Mouse (Mus musculus) neural tube, embryonic 12.5 days (tissue): ENCODE results near the gene Ccl11. TPM values are rescaled to one million over a fixed set of nuclear protein-coding genes. Genes with fewer than 3 reads are reported as not detected.

Experiments used
- ATAC-seq: fragments of 200-750 bp; cut with Nextera tagmentation; 2 replicates; pipeline ENCODE4 v1.8.0; 2017; ENCODE audit warnings: low read depth, mild to moderate bottlenecking, moderate TSS enrichment, moderate library complexity; ENCODE audit not compliant: low FRiP score
- H3K27ac ChIP-seq: fragments of 300-500 bp; sonication (generic); 2 replicates; pipeline ENCODE4 v1.5.1; 2016
- H3K27me3 ChIP-seq: fragments of 300-500 bp; sonication (generic); replicated peaks from 2 replicates; pipeline ENCODE4 v1.6.1; 2016; ENCODE audit warnings: mild to moderate bottlenecking
- H3K36me3 ChIP-seq: fragments of 300-500 bp; sonication (generic); 2 replicates; pipeline ENCODE4 v1.6.1; 2016; ENCODE audit warnings: mild to moderate bottlenecking
- H3K4me1 ChIP-seq: fragments of 300-500 bp; sonication (generic); 2 replicates; pipeline ENCODE4 v1.6.1; 2016
- H3K4me2 ChIP-seq: fragments of 300-500 bp; sonication (generic); replicated peaks from 2 replicates; pipeline ENCODE4 v1.6.1; 2016; ENCODE audit warnings: mild to moderate bottlenecking
- H3K4me3 ChIP-seq: fragments of 300-500 bp; sonication (generic); 2 replicates; pipeline ENCODE4 v1.5.1; 2016
- H3K9ac ChIP-seq: fragments of 300-500 bp; sonication (generic); 2 replicates; pipeline ENCODE4 v1.6.1; 2016; ENCODE audit warnings: mild to moderate bottlenecking
- H3K9me3 ChIP-seq: fragments of 300-500 bp; sonication (generic); 2 replicates; pipeline ENCODE4 v1.6.1; 2016; ENCODE audit warnings: mild to moderate bottlenecking
- WGBS: fragments of 180-500 bp; shearing (Covaris S2); methylation state at CpG from one replicate; pipeline ENCODE4 v1.1.7; 2016; 5-methylcytosine and 5-hydroxymethylcytosine counted together
- polyA plus RNA-seq: library from polyadenylated mRNA; unstranded; fragments of >200 nt; fragmentation: Nextera tagmentation; extraction: Ambion mirVana; gene quantifications from 2 replicates; pipeline ENCODE4 v1.2.1, GENCODE M21; 2016

Gene Ccl11
- 0.24 and 0.31 TPM in 2 replicates for polyA plus RNA-seq

DNA sequence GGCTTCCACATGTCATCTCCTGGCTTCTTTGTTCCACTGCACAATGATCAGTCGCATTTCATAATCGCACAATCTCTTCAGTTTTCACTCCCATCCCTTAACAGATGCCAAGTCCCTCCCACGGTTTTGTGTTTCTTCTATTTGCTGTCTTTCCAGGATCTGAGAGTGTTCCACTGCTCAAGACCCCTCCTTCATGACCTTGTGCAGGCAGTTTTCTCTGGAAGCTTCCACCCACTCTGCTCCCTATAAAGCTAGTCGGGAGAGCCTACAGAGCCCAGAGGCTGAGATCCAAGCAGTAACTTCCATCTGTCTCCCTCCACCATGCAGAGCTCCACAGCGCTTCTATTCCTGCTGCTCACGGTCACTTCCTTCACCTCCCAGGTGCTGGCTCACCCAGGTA lies at the start of gene Ccl11:
TSS of gene Ccl11 (plus strand) at position 178 of the 400 bp plus-strand sequence.
- Histone ChIP-seq H3K27ac (no peak within 1 kb of the TSS), H3K4me1 (no peaks in the 10 kb centered on the region), H3K4me3 (no peak within 1 kb of the TSS), H3K9me3 (no peaks in the 10 kb centered on the region), H3K27me3 (no peaks in the 10 kb centered on the region), H3K4me2 (no peak within 1 kb of the TSS), H3K9ac (no peak within 1 kb of the TSS), H3K36me3 (no peaks in the 10 kb centered on the region)
- no peak for ATAC-seq
- WGBS, result 81% methylated on average over 6 of the region's 6 CpGs

DNA sequence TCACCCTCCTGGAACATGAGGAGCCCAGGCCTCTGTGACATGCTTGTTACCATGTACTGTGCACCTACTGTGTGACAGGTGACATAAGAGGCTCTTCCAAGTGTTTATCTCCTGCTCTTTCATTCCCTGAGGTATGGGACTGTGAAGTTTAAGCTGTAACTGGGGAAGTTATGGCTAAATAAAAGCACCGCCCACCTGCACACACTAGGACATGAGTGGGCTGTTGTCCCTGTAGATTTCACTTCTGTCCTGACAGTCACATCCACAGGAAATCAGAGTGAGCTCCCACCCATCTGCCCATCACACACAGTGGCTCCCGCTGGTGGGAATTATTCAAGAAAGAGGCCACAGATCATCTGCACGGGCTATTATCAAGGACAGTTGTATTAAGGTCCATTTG lies 47.5 kb upstream of the Ccl11 start:
- Histone ChIP-seq H3K36me3 (no peaks in the 10 kb centered on the region), H3K9me3 (no peaks in the 10 kb centered on the region), H3K4me3 (no peak overlapping the region), H3K9ac (no peak overlapping the region), H3K4me2 (no peak overlapping the region), H3K4me1 (peaks cover 4% of the 10 kb centered on the region; the same call in 1 of the 2 replicates), H3K27ac (no peak overlapping the region), H3K27me3 (no peaks in the 10 kb centered on the region)
- ATAC-seq, result no peak
- WGBS, result 96% methylated on average over 3 of the region's 3 CpGs

DNA sequence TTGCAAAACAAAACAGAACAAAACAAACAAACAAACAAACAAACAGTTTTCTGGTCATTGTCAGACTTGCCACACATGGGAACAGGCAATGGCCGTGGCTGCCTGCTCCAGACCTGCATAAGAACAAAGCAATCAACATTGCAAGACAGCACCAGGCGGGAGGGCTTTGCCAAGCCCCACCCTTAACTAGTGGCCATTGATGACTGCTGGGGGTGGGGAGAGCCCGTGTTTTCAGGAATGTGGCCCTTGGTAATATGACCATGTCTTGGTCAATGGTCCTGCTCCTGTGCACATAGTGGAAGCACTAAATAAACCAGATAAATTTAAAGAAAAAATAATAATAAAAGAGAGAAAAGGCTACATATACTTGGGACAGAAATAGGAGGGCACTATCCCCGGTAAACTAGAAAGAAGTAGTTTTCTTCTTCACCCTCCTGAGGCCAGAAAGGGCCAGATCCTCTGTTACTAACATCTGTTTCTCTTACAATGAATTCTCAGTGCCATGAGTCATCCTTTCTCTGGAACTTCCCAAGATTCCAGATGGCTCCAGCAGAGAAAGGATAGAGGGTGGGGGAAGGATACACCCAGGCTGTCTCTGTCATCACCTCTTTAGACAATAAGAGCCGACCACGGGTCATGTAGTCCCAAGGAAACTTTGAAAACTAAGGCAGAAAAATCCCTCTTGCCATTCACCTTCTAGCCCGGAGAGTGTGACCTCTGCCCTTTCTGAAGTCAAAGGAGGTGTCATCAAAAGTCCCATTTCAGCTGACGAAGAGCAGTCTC lies 46.0 kb upstream of the Ccl11 start:
- H3K4me1 ChIP-seq, result peaks cover 4% of the 10 kb centered on the region; the same call in 1 of the 2 replicates
- no peak for ATAC-seq
- no peak overlapping the region for H3K27ac ChIP-seq
- no peak overlapping the region for H3K4me3 ChIP-seq
- WGBS, result 68% methylated on average over 8 of the region's 8 CpGs
- no peak overlapping the region for H3K4me2 ChIP-seq
- H3K9me3 ChIP-seq, result no peaks in the 10 kb centered on the region
- H3K27me3 ChIP-seq, result no peaks in the 10 kb centered on the region
- no peaks in the 10 kb centered on the region for H3K36me3 ChIP-seq
- H3K9ac ChIP-seq, result no peak overlapping the region

DNA sequence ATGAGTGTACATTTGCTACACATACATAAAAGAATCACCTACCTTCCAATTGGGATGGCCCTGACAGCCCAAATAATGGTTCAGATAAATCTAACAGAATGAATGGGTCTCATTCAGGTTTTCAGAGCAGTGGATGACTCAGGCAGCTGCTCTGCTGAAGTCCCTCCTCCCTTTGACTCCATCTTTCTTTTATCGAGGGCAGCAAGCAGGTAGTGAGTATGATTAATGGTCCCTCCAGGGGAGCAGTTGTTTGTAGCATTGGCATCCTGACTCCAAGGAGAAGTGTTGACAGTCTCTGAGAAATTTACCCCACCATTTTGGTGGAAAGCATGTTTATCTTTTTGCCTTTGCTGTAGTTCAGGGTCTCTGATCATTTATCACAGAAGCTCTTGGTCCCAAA lies 43.9 kb upstream of the Ccl11 start:
- no peak for ATAC-seq
- 24% methylated on average over 1 of the region's 1 CpGs for WGBS

DNA sequence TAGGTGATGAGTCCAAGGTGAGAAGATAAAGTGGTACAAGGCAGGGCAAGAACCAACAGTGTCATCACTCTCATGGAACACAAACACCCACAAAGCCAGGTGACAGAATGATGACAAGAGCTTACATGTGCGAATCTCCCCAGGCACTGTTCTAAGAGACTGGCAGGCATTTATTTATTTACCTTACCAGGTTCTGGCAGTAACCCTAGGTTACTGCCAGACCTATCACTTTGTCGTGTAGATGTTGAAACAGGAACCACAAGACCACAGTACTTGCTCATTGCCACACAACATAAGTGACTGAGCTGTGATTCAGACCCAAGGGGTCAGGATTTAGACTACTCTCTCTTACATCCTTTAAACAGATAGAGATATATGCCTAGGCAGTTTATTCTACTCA lies 42.6 kb upstream of the Ccl11 start:
- Histone ChIP-seq H3K4me1 (no peaks in the 10 kb centered on the region), H3K4me2 (no peak overlapping the region), H3K9me3 (no peaks in the 10 kb centered on the region), H3K4me3 (no peak overlapping the region), H3K27me3 (no peaks in the 10 kb centered on the region), H3K36me3 (no peaks in the 10 kb centered on the region), H3K27ac (no peak overlapping the region), H3K9ac (no peak overlapping the region)
- no peak for ATAC-seq
- WGBS, result 80% methylated on average over 2 of the region's 2 CpGs

More for the DNA sequence above, 43.9 kb upstream of the Ccl11 start:
- Histone ChIP-seq H3K36me3 (no peaks in the 10 kb centered on the region), H3K4me3 (no peak overlapping the region), H3K27ac (no peak overlapping the region), H3K4me2 (no peak overlapping the region), H3K4me1 (no peaks in the 10 kb centered on the region), H3K9ac (no peak overlapping the region), H3K9me3 (no peaks in the 10 kb centered on the region), H3K27me3 (no peaks in the 10 kb centered on the region)

DNA sequence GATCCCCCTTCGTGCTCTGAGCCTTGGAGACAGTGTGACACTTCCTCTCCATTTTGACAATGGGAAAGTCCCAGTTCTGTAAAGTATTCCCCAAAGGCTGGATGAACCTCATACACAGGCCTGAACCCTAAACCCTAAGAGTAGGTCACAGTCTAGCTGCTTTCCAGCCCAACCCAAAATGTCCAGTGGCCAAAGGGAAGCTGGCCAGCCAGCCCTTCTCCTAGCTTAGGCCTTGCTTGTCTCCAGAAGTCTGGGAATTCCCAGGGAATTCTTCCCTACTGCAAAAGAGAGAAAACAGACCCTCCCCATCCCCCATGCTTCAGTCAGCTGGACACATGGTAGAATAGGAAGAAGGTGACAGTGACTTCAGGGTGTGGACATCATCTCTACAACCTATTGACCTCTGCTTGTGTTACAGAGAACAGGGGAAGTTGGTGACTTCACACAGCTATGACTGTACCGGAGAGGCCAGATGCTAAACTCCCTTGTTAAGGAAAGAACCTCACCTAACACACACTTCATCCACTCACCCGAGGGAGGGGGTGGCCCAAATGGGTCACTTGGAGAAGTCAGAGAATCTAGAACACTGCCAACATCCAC lies 41.3 kb upstream of the Ccl11 start:
- Histone ChIP-seq H3K9ac (no peak overlapping the region), H3K27me3 (no peaks in the 10 kb centered on the region), H3K4me1 (no peaks in the 10 kb centered on the region), H3K4me3 (no peak overlapping the region), H3K27ac (no peak overlapping the region), H3K4me2 (no peak overlapping the region), H3K36me3 (no peaks in the 10 kb centered on the region), H3K9me3 (no peaks in the 10 kb centered on the region)
- 76% methylated on average over 3 of the region's 3 CpGs for WGBS
- no peak for ATAC-seq

DNA sequence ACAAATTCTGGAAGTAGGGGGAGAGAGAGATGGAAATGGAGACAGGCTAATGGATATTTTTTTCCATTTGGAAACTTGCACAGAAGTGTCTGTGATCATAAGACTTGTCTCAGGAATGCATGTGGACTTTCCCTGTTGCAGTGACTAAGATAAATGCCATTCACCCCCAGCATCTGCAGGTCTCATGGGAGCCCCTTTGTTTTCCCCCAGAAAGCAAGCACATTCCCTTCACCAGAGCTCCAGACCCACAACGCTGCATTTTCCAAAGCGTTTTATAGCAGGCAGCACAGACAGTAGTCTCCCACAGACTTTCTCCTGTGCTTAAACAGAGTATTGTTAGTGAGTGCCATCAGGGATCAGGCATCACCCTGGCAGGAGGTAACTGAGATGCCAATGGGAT lies 38.2 kb upstream of the Ccl11 start:
- Histone ChIP-seq H3K9me3 (no peaks in the 10 kb centered on the region), H3K4me2 (no peak overlapping the region), H3K27ac (no peak overlapping the region), H3K4me1 (no peaks in the 10 kb centered on the region), H3K36me3 (no peaks in the 10 kb centered on the region), H3K9ac (no peak overlapping the region), H3K27me3 (no peaks in the 10 kb centered on the region), H3K4me3 (no peak overlapping the region)
- WGBS, result 9% methylated on average over 2 of the region's 2 CpGs
- ATAC-seq, result no peak

DNA sequence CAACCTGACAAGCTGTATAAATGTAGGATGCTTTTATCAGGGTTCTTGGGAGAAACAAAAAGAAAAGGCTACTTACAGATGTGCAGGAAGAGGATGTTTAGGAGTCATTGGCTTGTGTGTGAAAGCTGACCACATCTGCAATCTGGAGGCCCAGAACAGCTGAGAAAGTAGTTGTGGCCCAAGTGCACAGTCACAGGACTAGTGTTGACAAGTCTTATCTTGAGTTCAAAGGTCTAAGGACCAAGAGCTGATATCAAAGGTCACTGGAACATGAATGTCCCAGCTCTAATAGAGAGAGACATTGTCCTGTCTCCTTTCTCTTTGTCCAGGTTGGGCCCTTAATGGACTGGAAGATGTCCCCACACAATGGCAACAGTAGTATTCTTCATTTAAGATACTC lies 37.8 kb upstream of the Ccl11 start:
- Histone ChIP-seq H3K4me2 (no peak overlapping the region), H3K9me3 (no peaks in the 10 kb centered on the region), H3K4me1 (no peaks in the 10 kb centered on the region), H3K27me3 (no peaks in the 10 kb centered on the region), H3K4me3 (no peak overlapping the region), H3K9ac (no peak overlapping the region), H3K36me3 (no peaks in the 10 kb centered on the region), H3K27ac (no peak overlapping the region)
- no peak for ATAC-seq

DNA sequence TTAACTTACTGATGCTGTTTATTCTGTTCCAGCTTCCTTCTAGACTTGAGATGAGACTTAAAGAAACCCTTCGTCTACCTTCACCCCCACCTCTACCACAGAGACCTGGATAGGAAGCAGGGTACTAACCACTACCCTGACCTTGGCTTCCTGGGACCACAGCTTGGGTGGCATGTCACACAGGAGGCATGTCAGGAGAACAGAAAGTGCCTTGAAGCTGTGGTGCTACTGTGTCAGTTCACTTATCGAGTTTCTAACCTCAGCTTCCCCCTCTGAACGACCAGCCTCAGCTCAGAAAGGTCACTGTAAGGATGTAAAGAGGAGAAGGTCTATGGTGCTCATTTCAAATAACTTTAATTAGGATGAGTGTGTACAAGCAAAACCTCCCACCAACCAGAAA lies 36.2 kb upstream of the Ccl11 start:
- H3K4me2 ChIP-seq, result no peak overlapping the region
- ATAC-seq, result no peak
- no peaks in the 10 kb centered on the region for H3K27me3 ChIP-seq
- H3K36me3 ChIP-seq, result no peaks in the 10 kb centered on the region
- H3K4me3 ChIP-seq, result no peak overlapping the region
- no peaks in the 10 kb centered on the region for H3K4me1 ChIP-seq
- no peaks in the 10 kb centered on the region for H3K9me3 ChIP-seq
- WGBS, result 80% methylated on average over 3 of the region's 3 CpGs
- H3K9ac ChIP-seq, result no peak overlapping the region
- no peak overlapping the region for H3K27ac ChIP-seq

DNA sequence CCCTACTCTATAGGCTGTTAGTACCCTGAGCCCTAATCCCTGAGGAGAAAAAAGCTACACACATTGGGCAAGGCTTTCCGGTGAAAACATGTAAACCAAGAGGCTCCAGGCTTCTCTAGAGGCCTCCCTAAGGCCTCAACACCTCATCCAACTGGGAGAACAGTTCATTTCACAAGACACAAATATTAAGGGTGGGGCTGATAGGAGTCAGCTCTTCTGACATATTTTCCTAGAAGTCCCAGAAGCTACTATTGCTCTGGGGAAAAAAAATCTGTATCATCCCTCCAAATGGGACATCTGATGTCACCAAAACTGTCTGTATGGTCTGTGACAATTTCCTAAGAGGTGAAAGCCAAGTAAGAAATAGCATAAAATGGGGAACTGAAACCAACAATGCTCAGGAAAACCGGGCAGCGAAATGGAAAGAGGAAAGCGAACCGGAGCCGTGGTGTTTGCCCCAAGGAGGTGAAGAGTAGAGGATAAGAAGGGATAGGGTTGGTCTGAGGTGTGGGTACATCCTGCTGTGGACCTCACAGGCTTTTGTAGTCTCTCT lies 35.0 kb upstream of the Ccl11 start:
- ATAC-seq, result no peak
- H3K4me2 ChIP-seq, result no peak overlapping the region
- H3K4me1 ChIP-seq, result no peaks in the 10 kb centered on the region
- H3K27ac ChIP-seq, result no peak overlapping the region
- no peak overlapping the region for H3K4me3 ChIP-seq
- H3K36me3 ChIP-seq, result no peaks in the 10 kb centered on the region
- 89% methylated on average over 6 of the region's 6 CpGs for WGBS
- H3K9ac ChIP-seq, result no peak overlapping the region
- H3K9me3 ChIP-seq, result no peaks in the 10 kb centered on the region
- no peaks in the 10 kb centered on the region for H3K27me3 ChIP-seq

DNA sequence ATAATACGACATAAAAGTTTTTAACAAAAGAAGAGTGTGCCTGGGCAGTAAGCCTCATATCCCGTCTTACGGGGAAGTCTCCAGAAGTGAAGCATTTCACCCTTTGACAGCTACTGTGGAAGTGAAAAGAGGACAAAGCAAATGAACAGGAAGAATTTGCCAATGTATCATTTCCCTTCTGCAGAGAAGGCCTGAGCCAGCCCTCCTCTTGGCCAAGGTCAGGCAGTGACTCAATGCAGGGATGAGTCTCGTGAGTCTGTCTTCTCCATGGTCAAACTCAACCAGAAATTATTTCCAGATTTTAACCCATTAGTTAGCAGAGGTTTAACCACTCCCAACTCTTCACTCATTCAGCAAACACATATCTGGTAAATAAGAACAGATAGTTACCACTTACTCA lies 33.9 kb upstream of the Ccl11 start:
- H3K9me3 ChIP-seq, result no peaks in the 10 kb centered on the region
- H3K27ac ChIP-seq, result no peak overlapping the region
- no peak overlapping the region for H3K4me2 ChIP-seq
- no peaks in the 10 kb centered on the region for H3K27me3 ChIP-seq
- 84% methylated on average over 4 of the region's 4 CpGs for WGBS
- no peaks in the 10 kb centered on the region for H3K4me1 ChIP-seq
- ATAC-seq, result no peak
- no peak overlapping the region for H3K9ac ChIP-seq
- H3K36me3 ChIP-seq, result no peaks in the 10 kb centered on the region
- H3K4me3 ChIP-seq, result no peak overlapping the region

DNA sequence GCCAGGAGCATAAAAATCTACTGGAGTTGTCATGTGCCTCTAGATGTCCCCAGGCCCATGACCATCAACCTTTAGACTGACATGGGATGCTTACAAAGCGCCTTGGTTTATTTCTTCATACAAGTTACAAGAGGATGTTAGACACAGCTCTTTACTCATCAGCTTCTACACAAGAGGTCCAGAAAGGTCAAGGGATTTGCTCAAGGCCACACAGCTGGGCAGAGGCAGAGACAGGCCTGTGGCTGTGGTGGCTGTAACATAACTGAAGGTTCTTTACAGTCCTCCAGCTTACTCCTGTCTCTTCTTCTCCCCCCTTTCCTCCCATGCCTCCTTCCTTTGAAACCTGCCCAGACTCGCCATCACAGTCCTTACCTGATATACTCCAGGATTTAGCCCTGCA lies 27.5 kb upstream of the Ccl11 start:
- Histone ChIP-seq H3K9ac (no peak overlapping the region), H3K27ac (no peak overlapping the region), H3K4me2 (no peak overlapping the region), H3K4me1 (no peaks in the 10 kb centered on the region), H3K36me3 (no peaks in the 10 kb centered on the region), H3K27me3 (no peaks in the 10 kb centered on the region), H3K9me3 (no peaks in the 10 kb centered on the region), H3K4me3 (no peak overlapping the region)
- no peak for ATAC-seq
- 76% methylated on average over 2 of the region's 2 CpGs for WGBS

DNA sequence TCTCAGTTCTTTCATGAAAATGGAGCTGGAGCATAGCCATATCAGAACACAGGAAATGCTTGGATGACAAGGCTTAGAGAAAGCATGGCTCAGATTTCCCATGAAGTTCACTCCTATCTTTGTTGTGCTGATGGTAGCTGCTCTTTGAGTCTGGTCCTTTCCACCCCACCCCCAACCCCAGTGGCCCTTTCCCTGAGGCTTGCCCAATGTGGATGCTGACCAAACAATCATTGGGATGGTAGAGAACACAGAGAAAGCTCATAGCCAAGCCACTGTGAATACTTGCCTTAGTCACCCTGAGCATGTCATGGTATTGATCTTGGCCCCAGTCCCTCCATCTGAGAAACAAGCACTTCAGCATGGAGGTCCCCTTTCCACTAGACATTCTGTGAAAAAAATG lies 25.5 kb upstream of the Ccl11 start:
- Histone ChIP-seq H3K4me1 (no peaks in the 10 kb centered on the region), H3K27ac (no peak overlapping the region), H3K9me3 (no peaks in the 10 kb centered on the region), H3K4me2 (no peak overlapping the region), H3K9ac (no peak overlapping the region), H3K4me3 (no peak overlapping the region), H3K27me3 (no peaks in the 10 kb centered on the region), H3K36me3 (no peaks in the 10 kb centered on the region)
- ATAC-seq, result no peak
